Mouse (Mus musculus): ENCODE measurements around the gene Inafm2. TPM values are rescaled to one million over a fixed set of nuclear protein-coding genes. Genes with fewer than 3 reads are reported as not detected.

Gene Inafm2
- polyA plus RNA-seq, 1 experiment, result 11.7 TPM

- DNase-seq (ENCODE audit: low read depth), result no peak
- TF ChIP-seq POLR2A (IDR thresholded peaks at IDR 0.05; ENCODE audit: borderline replicate concordance, extremely low read depth, insufficient read depth, insufficient read length, poor library complexity, severe bottlenecking) (no peak), CTCF (IDR thresholded peaks at IDR 0.05; ENCODE audit: borderline replicate concordance, extremely low read depth, insufficient read depth, insufficient read length) (no peak)
These were observed 17.6 kb upstream of the Inafm2 start for GRCm38 (mm10) chr2:118727911-118728310.

GRCm38 (mm10) chr2:118728337-118728736 lies 17.2 kb upstream of the Inafm2 start, which contains the start of gene Plcb2:
TSS of gene Plcb2 (minus strand) at chr2:118728438.
- DNase-seq (ENCODE audit: low read depth), result no peak
- TF ChIP-seq POLR2A (IDR thresholded peaks at IDR 0.05; ENCODE audit: borderline replicate concordance, extremely low read depth, insufficient read depth, insufficient read length, poor library complexity, severe bottlenecking), result no peak
- no peak for TF ChIP-seq CTCF (IDR thresholded peaks at IDR 0.05; ENCODE audit: borderline replicate concordance, extremely low read depth, insufficient read depth, insufficient read length)

- DNase-seq (ENCODE audit: low read depth), result no peak
These were observed 16.4 kb upstream of the Inafm2 start for GRCm38 (mm10) chr2:118729194-118729593.

GRCm38 (mm10) chr2:118729816-118730621 lies 15.5 kb upstream of the Inafm2 start:
- no peak for DNase-seq (ENCODE audit: low read depth)
- TF ChIP-seq POLR2A (IDR thresholded peaks at IDR 0.05; ENCODE audit: borderline replicate concordance, extremely low read depth, insufficient read depth, insufficient read length, poor library complexity, severe bottlenecking), result no peak
- no peak for TF ChIP-seq CTCF (IDR thresholded peaks at IDR 0.05; ENCODE audit: borderline replicate concordance, extremely low read depth, insufficient read depth, insufficient read length)

More at GRCm38 (mm10) chr2:118729194-118729593, 16.4 kb upstream of the Inafm2 start:
- no peak for TF ChIP-seq POLR2A (IDR thresholded peaks at IDR 0.05; ENCODE audit: borderline replicate concordance, extremely low read depth, insufficient read depth, insufficient read length, poor library complexity, severe bottlenecking)
- no peak for TF ChIP-seq CTCF (IDR thresholded peaks at IDR 0.05; ENCODE audit: borderline replicate concordance, extremely low read depth, insufficient read depth, insufficient read length)

- TF ChIP-seq CTCF (IDR thresholded peaks at IDR 0.05; ENCODE audit: borderline replicate concordance, extremely low read depth, insufficient read depth, insufficient read length), result peak; percentile 59
- no peak for TF ChIP-seq POLR2A (IDR thresholded peaks at IDR 0.05; ENCODE audit: borderline replicate concordance, extremely low read depth, insufficient read depth, insufficient read length, poor library complexity, severe bottlenecking)
- DNase-seq (ENCODE audit: low read depth), result peak; percentile 65
These were observed 15.0 kb upstream of the Inafm2 start for GRCm38 (mm10) chr2:118730622-118730915.

GRCm38 (mm10) chr2:118731981-118732380 lies 13.6 kb upstream of the Inafm2 start:
- no peak for TF ChIP-seq POLR2A (IDR thresholded peaks at IDR 0.05; ENCODE audit: borderline replicate concordance, extremely low read depth, insufficient read depth, insufficient read length, poor library complexity, severe bottlenecking)
- TF ChIP-seq CTCF (IDR thresholded peaks at IDR 0.05; ENCODE audit: borderline replicate concordance, extremely low read depth, insufficient read depth, insufficient read length), result no peak
- no peak for DNase-seq (ENCODE audit: low read depth)

GRCm38 (mm10) chr2:118733341-118733740 lies 12.2 kb upstream of the Inafm2 start:
- no peak for TF ChIP-seq CTCF (IDR thresholded peaks at IDR 0.05; ENCODE audit: borderline replicate concordance, extremely low read depth, insufficient read depth, insufficient read length)
- TF ChIP-seq POLR2A (IDR thresholded peaks at IDR 0.05; ENCODE audit: borderline replicate concordance, extremely low read depth, insufficient read depth, insufficient read length, poor library complexity, severe bottlenecking), result no peak
- peak; percentile 88 for DNase-seq (ENCODE audit: low read depth)

- TF ChIP-seq CTCF (IDR thresholded peaks at IDR 0.05; ENCODE audit: borderline replicate concordance, extremely low read depth, insufficient read depth, insufficient read length), result no peak
- TF ChIP-seq POLR2A (IDR thresholded peaks at IDR 0.05; ENCODE audit: borderline replicate concordance, extremely low read depth, insufficient read depth, insufficient read length, poor library complexity, severe bottlenecking), result no peak
- DNase-seq (ENCODE audit: low read depth), result no peak
These were observed 5.2 kb upstream of the Inafm2 start for GRCm38 (mm10) chr2:118740341-118740740.

GRCm38 (mm10) chr2:118741183-118741582 lies 4.4 kb upstream of the Inafm2 start:
- DNase-seq (ENCODE audit: low read depth), result no peak
- TF ChIP-seq CTCF (IDR thresholded peaks at IDR 0.05; ENCODE audit: borderline replicate concordance, extremely low read depth, insufficient read depth, insufficient read length) (no peak), POLR2A (IDR thresholded peaks at IDR 0.05; ENCODE audit: borderline replicate concordance, extremely low read depth, insufficient read depth, insufficient read length, poor library complexity, severe bottlenecking) (no peak)

- peak; percentile 83; the same call in 1 of the 2 replicates for TF ChIP-seq CTCF (IDR thresholded peaks at IDR 0.05; ENCODE audit: borderline replicate concordance, extremely low read depth, insufficient read depth, insufficient read length)
- no peak for TF ChIP-seq POLR2A (IDR thresholded peaks at IDR 0.05; ENCODE audit: borderline replicate concordance, extremely low read depth, insufficient read depth, insufficient read length, poor library complexity, severe bottlenecking)
- peak; percentile 83 for DNase-seq (ENCODE audit: low read depth)
These were observed 2.2 kb upstream of the Inafm2 start for GRCm38 (mm10) chr2:118743261-118743943.

GRCm38 (mm10) chr2:118744621-118745020 lies 937 bp upstream of the Inafm2 start:
- no peak for TF ChIP-seq POLR2A (IDR thresholded peaks at IDR 0.05; ENCODE audit: borderline replicate concordance, extremely low read depth, insufficient read depth, insufficient read length, poor library complexity, severe bottlenecking)
- TF ChIP-seq CTCF (IDR thresholded peaks at IDR 0.05; ENCODE audit: borderline replicate concordance, extremely low read depth, insufficient read depth, insufficient read length), result no peak
- DNase-seq (ENCODE audit: low read depth), result no peak

All from brain, embryonic 14.5 days (tissue).